Mouse (Mus musculus): Measurements from ENCODE around the gene Inhba.

GRCm38 (mm10) chr13:16007748-16008147 is 3.9 kb upstream of the Inhba start:
- TF ChIP-seq CTCF (conservative IDR thresholded peaks at IDR 0.05 in 1 of 2, IDR thresholded peaks at IDR 0.05 in 1 of 2; ENCODE audit: low read depth in 2 of 2, low read length in 2 of 2) (no peak), USF1 (IDR thresholded peaks at IDR 0.05; ENCODE audit: low read depth, low read length) (no peak), POLR2A (IDR thresholded peaks at IDR 0.05; ENCODE audit: low read depth, low read length) (no peak), NRF1 (IDR thresholded peaks at IDR 0.05; ENCODE audit: low read depth, low read length) (no peak), MEF2A (IDR thresholded peaks at IDR 0.05; ENCODE audit: borderline replicate concordance, low read depth, low read length) (no peak), RAD21 (IDR thresholded peaks at IDR 0.05; ENCODE audit: low read depth, low read length) (no peak), HCFC1 (IDR thresholded peaks at IDR 0.05; ENCODE audit: low read depth, low read length) (no peak), EP300 (IDR thresholded peaks at IDR 0.05; ENCODE audit: low read length) (no peak), ELF1 (IDR thresholded peaks at IDR 0.05; ENCODE audit: low read depth, low read length) (no peak), JUN (IDR thresholded peaks at IDR 0.05; ENCODE audit: insufficient read depth, low read depth, low read length) (no peak), SMC3 (IDR thresholded peaks at IDR 0.05; ENCODE audit: low read depth, low read length) (no peak), RCOR1 (conservative IDR thresholded peaks at IDR 0.05; ENCODE audit: low read depth, low read length) (no peak)

All from CH12.LX (cell line).